Mouse (Mus musculus) MEL (cell line): ENCODE measurements around the gene Btbd3.

Source experiments
- ELF1 ChIP-seq: IDR thresholded peaks from 2 replicates; pipeline ENCODE4 v1.6.1; 2014; ENCODE audit warnings: low read depth, mild to moderate bottlenecking, inconsistent platforms, low read length, improper control_type of control experiment, moderate library complexity
- EP300 ChIP-seq, 2 experiments: IDR thresholded peaks; 2 replicates each; pipeline ENCODE4 v1.6.1; 2011; ENCODE audit warnings: improper control_type of control experiment in 2 of 2, low read length in 2 of 2, low read depth in 1 of 2, mild to moderate bottlenecking in 1 of 2
- NRF1 ChIP-seq: IDR thresholded peaks from 2 replicates; pipeline ENCODE4 v1.6.1; 2014; ENCODE audit warnings: low read depth, mild to moderate bottlenecking, inconsistent platforms, low read length, improper control_type of control experiment, moderate library complexity; ENCODE audit not compliant: poor library complexity, insufficient read depth, severe bottlenecking
- POLR2A ChIP-seq, 2 experiments: IDR thresholded peaks; 2 replicates each; pipeline ENCODE4 v1.6.1; 2011 to 2012; ENCODE audit warnings: low read length in 2 of 2, mild to moderate bottlenecking in 2 of 2, control low read depth in 1 of 2, improper control_type of control experiment in 1 of 2, low read depth in 1 of 2, moderate library complexity in 1 of 2; ENCODE audit not compliant: control insufficient read depth in 1 of 2, insufficient read depth in 1 of 2, poor library complexity in 1 of 2
- SMC3 ChIP-seq: IDR thresholded peaks from 2 replicates; pipeline ENCODE4 v1.6.1; 2011; ENCODE audit warnings: low read depth, low read length, improper control_type of control experiment
- ZKSCAN1 ChIP-seq: IDR thresholded peaks from 2 replicates; pipeline ENCODE4 v1.6.1; 2012; ENCODE audit warnings: low read depth, mild to moderate bottlenecking, inconsistent platforms, low read length, improper control_type of control experiment, moderate library complexity

- TF ChIP-seq SMC3, result no peak
- no peak for TF ChIP-seq ZKSCAN1
- no peak for TF ChIP-seq EP300 (IDR thresholded peaks at IDR 0.05; ENCODE audit: low read depth in 1 of 2, low read length in 2 of 2)
- no peak for TF ChIP-seq NRF1
- TF ChIP-seq POLR2A (IDR thresholded peaks at IDR 0.05; ENCODE audit: control insufficient read depth in 1 of 2, insufficient read depth in 1 of 2, low read depth in 1 of 2, low read length in 2 of 2, poor library complexity in 1 of 2), result no peak
- TF ChIP-seq ELF1, result no peak
Observed at GRCm38 (mm10) chr2:138283856-138284255, 27.5 kb downstream of the Btbd3 start.
